Mouse (Mus musculus) urinary bladder, postnatal 36 days (tissue): ENCODE data around the gene Cdadc1.

Experiments
- DNase-seq, 2 experiments: peaks; one replicate each; pipeline ENCODE4 v3.0.0; 2022; ENCODE audit warnings: low spot score in 2 of 2, mixed read lengths in 1 of 2

Gene Cdadc1

DNA sequence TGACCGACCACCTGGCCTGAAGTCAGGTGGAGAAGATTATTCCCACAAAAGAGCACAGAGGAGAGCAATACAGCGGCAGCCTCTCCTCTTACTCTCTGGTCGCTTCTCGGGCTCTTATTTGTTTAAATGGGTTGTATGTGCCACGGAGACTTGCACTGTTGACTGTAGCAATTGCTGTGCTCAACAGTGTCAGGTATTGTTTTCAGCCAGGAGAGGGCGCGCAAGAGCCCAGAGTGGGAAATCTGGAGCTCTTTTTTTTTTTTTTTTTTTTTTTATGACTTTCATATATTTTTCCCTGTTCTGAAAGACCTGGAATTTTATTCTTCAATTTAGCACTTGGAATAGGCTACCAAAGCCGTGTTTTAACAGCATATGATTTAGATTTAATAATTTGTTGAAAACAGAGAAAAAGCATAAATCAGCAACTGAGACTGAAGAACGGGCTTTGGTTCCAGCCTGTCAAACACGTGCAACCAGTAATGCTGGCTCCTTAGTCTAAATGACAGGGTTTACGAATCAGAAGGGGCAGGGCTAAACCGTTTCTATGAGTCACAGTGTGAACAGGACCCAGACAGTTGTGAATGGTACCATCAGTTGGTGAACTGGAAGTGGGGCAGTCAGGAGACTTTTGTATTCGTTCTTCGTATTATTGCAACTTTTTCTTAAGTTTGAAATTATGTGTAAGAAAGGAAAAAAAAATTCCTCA is 15.3 kb upstream of the Cdadc1 start:
- peak; percentile 47 to 62 for DNase-seq

DNA sequence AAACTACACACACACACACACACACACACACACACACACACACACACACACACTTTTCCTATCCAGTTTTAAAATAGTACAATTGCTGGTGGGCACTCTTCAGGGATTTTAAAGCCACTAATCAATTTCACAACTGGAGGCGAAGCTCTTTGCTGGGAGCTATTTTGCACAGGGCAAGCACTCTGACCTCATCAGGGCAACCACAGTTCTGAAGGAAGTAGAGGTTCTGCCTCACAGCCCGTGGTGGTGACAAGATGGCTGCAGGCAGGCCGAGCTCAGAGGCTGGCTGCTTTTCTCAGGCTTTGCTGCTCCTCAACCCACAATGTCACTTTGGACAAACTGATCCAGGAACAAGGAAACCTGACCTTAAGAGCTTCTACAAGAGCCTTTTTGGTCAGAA is 9.3 kb upstream of the Cdadc1 start:
- no peak for DNase-seq

DNA sequence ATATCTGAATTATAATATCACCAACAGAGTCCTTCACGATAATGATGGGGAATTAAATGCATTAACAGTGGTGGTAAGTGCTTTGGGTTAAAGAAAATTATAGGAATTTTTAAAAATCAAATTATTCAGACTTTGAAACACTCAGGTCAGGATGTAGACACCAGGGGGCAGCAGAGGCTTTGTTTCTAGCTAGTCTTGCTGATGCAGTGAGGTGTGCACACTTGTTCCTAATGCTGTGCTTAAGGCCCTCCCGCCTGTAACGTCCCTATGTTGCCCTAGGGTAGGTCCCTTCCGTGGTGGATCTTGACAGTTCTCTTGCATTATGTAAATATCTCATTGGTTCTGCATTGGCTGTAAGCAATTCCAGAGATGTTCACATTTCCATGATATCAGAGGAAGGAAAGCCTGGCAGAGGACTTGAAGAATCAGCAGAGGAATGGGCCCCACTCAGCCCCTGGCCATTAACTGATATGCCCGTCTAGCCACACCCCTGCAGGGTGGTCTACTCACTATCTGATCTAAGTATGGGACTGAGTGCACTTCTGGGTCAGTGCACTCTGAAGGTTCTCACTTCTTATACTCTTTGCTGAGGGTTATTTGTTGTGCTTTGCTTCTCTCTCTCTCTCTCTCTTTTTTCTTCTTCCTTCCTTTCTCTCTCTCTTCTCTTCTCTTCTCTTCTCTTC is 8.1 kb upstream of the Cdadc1 start:
- peak; percentile 56 to 68 for DNase-seq

- DNase-seq = peak in 1 of 2 experiments; percentile 24
Measured at GRCm38 (mm10) chr14:59604002-59604645, 6.4 kb upstream of the Cdadc1 start.

- DNase-seq = no peak
Measured at GRCm38 (mm10) chr14:59598260-59598627, 485 bp upstream of the Cdadc1 start.

GRCm38 (mm10) chr14:59594988-59595387 is 2.8 kb downstream of the Cdadc1 start:
- DNase-seq = no peak

DNA sequence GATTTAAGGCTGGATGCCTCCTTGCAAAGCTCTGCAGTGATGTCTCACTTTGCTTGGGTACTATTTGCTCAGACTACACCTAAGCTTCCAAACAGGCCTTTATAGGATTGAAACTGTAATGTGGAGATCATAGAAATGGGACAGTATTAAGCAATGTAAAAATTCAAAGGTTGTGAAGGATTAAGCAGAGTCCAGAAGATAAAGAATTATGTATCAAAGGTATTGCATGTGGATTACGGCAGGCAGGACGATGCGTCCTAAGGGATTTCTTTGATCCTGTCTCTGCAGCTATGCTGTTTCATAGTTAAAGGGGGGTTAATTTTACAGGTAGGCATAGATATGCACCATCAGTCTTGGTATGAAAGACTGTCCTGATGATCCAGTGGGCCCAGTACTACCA is 5.2 kb downstream of the Cdadc1 start:
- DNase-seq = no peak

DNA sequence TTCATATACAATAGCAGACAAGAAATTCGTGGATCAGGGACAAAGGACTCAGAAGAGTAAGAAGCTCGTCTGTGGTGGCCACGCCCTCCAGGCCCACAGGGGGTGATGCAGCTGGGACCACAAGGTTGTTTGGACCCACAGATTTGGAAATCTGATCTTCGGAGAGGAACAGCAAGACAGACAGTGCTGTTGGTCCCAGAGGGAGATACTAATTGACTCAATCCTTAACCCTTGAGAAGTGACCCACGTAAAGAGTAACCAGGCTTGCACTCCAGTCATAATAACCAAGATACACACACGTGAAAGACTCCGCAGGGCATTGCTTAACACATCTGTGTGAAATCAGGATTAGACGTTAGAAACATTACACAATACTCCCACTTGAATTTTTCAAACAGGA is 5.9 kb downstream of the Cdadc1 start:
- no peak for DNase-seq

DNA sequence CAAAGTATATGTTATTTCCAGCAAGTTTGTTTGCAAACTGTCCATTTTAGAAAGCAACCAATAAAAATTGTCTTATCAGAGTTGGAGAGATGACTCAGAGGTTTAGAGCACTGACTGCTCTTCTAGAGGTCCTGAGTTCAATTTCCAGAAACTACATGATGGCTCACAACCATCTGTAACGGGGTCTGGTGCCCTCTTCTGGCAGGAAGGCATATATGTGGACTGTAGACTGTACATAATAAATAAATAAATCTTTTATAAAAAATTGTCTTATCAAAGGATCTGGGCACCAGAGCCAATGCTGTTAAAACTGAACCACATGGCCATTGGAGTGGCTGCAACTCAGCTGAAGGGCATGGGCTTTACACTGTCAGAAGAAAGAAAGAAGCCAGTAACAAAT is 7.1 kb downstream of the Cdadc1 start:
- no peak for DNase-seq

DNA sequence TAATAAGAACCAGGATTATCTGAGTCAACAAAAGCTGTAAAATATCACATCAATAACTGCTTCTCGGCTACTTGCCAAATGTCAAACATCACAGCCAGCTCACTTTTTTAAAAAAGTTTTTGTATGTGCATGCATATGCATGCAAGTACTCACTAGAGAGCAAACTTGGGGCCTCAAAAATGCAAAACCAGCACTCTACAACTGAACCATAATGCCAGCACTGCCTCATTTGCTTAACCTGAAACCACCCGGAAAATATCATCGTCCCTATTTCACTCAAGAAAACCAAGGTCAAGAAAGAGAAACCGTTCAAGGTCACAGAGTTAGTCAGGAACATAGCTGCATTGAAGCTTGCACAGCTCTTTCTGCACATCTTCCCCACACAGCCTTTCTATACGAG is 21.4 kb downstream of the Cdadc1 start:
- no peak for DNase-seq

GRCm38 (mm10) chr14:59566756-59567155 is 31.0 kb downstream of the Cdadc1 start:
- DNase-seq = no peak

GRCm38 (mm10) chr14:59557886-59558285 is 39.9 kb downstream of the Cdadc1 start:
- no peak for DNase-seq

- no peak for DNase-seq
Measured at GRCm38 (mm10) chr14:59557071-59557470, 40.7 kb downstream of the Cdadc1 start.

DNA sequence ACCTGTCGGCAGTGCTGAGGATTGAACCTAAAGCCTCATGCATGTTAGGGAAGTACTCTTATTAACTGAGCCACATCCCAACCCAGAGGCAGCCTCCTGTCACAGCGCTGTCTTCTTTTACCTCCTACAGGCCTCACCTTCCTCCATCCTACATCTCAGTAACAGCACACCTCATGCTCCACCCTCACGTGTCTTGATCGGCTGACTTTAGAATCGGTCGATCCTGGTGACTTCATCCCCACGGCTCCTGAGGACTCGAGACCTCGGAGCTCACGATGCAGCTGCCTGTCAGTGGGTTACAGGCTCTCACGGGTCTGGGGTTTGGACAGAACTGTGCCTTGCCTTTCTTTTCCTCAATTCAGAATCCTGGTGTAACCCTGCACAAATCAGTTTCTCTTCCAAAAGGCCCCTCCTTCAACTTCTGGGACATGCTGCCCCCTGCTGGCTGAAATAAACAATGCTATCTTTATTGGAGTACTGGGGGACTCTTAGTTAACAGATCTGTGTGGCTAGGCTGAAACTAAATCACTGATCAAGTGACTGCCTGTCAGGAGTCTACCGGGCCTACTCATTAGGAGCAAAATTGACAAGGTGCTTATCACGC is 41.7 kb downstream of the Cdadc1 start:
- DNase-seq = peak; percentile 69 to 70

- no peak for DNase-seq
Measured at GRCm38 (mm10) chr14:59555018-59555417, 42.7 kb downstream of the Cdadc1 start.

GRCm38 (mm10) chr14:59554025-59554424 is 43.7 kb downstream of the Cdadc1 start:
- DNase-seq = no peak

DNA sequence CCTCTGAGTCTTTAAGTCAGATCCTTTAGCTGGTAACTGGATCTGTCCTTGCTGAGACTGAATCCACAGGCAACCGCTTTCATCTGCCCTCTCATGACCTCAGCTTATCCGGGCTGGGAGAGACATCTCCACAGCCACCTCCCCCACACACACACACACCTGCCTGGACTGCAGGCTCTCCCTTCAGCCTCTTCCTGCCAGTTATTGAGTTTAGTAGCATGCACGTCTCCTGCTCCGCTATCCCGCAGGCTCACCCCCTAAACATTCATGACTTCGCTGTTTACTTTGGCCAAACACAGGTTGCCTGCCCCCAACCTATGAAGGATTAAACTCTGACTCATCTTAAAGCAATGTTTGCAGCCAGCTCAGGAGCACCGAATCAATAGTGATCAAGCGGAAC is 45.8 kb downstream of the Cdadc1 start:
- DNase-seq = no peak

GRCm38 (mm10) chr14:59550841-59551240 is 46.9 kb downstream of the Cdadc1 start:
- peak in 1 of 2 experiments; percentile 26 for DNase-seq

DNA sequence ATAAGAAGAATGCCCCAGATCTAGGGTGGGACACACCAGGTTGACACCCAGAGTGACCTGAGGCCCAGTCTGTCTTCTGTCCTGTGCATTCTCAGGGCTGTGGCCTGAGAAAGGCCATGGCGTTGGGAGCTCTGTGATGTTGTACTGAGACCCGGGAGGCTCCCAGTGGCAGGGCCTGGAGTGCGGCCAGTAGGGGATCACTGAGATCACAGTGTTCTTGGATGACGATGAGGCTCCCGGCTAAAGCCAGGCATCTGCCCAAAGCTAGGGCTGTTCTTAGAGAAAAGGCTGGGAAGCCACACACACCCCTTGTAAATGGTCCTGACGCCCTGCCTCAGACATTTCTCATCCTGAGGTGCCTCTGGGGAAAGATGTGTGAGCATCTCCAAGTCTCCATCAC is 48.7 kb downstream of the Cdadc1 start:
- DNase-seq = peak; percentile 54 to 63

DNA sequence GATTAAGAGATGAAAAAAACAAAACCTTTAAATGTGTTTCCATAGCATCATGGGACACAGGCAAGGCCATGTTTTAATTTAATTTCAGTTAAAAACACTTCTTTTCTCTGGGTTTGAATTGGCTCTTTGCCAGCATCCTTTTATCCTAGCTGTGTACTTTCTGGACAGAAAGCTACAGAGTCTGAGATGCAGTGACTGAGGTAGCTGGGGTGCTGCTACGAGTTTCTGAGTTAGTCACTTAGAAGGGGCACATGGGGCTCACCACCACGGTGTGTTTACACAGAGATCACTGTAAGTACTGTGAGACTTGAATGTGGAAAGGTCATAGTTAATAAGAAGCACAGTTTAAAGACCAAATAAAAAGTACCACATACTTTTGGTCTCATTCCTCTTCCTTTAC is 49.2 kb downstream of the Cdadc1 start:
- DNase-seq = no peak

- DNase-seq = no peak
Measured at GRCm38 (mm10) chr14:59547530-59547929, 50.2 kb downstream of the Cdadc1 start.

- DNase-seq = no peak
Measured at GRCm38 (mm10) chr14:59546162-59546880, 51.4 kb downstream of the Cdadc1 start.
